Mouse (Mus musculus): Measurements from ENCODE around the gene Ankrd45.

GRCm38 (mm10) chr1:161199856-161200255 lies 57.4 kb downstream of the Ankrd45 start:
- no peak for TF ChIP-seq CTCF (IDR thresholded peaks at IDR 0.05; ENCODE audit: borderline replicate concordance, extremely low read depth, insufficient read depth, insufficient read length)
- no peak for TF ChIP-seq POLR2A (IDR thresholded peaks at IDR 0.05; ENCODE audit: borderline replicate concordance, extremely low read depth, insufficient read depth, insufficient read length, poor library complexity, severe bottlenecking)
